Mouse (Mus musculus) liver, embryonic 15.5 days (tissue): ENCODE measurements around the gene Baz1a. TPM values are rescaled to one million over a fixed set of nuclear protein-coding genes. Genes with fewer than 3 reads are reported as not detected.

Experiments
- ATAC-seq: fragments of 200-750 bp; cut with Nextera tagmentation; 2 replicates; pipeline ENCODE4 v1.8.0; 2017; ENCODE audit warnings: moderate number of reproducible peaks, mild to moderate bottlenecking, moderate library complexity; ENCODE audit not compliant: insufficient read depth
- H3K27ac ChIP-seq: fragments of 300-500 bp; sonication (generic); replicated peaks from 2 replicates; pipeline ENCODE4 v1.5.1; 2015; ENCODE audit warnings: mild to moderate bottlenecking, inconsistent platforms
- H3K27me3 ChIP-seq: fragments of 300-500 bp; sonication (generic); 2 replicates; pipeline ENCODE4 v1.6.1; 2015; ENCODE audit warnings: mild to moderate bottlenecking, inconsistent platforms
- H3K36me3 ChIP-seq: fragments of 300-500 bp; sonication (generic); replicated peaks from 2 replicates; pipeline ENCODE4 v1.6.1; 2015; ENCODE audit warnings: moderate library complexity, mild to moderate bottlenecking, inconsistent platforms
- H3K4me1 ChIP-seq: fragments of 300-500 bp; sonication (generic); replicated peaks from 2 replicates; pipeline ENCODE4 v1.6.1; 2015; ENCODE audit warnings: inconsistent platforms
- H3K4me2 ChIP-seq: fragments of 300-500 bp; sonication (generic); 2 replicates; pipeline ENCODE4 v1.6.1; 2015; ENCODE audit warnings: moderate library complexity, mild to moderate bottlenecking, inconsistent platforms
- H3K4me3 ChIP-seq: fragments of 300-500 bp; sonication (generic); replicated peaks from 2 replicates; pipeline ENCODE4 v1.5.1; 2015; ENCODE audit warnings: mild to moderate bottlenecking, inconsistent platforms
- H3K9ac ChIP-seq: fragments of 300-500 bp; sonication (generic); 2 replicates; pipeline ENCODE4 v1.6.1; 2015; ENCODE audit warnings: moderate library complexity, mild to moderate bottlenecking, inconsistent platforms
- H3K9me3 ChIP-seq: fragments of 300-500 bp; sonication (generic); replicated peaks from 2 replicates; pipeline ENCODE4 v1.6.1; 2016; ENCODE audit warnings: inconsistent platforms
- WGBS: fragments of 180-500 bp; shearing (Covaris S2); methylation state at CpG from one replicate; pipeline ENCODE4 v1.1.7; 2015; ENCODE audit warnings: mixed read lengths; ENCODE audit not compliant: insufficient replicate concordance; 5-methylcytosine and 5-hydroxymethylcytosine counted together
- polyA plus RNA-seq: library from polyadenylated mRNA; unstranded; fragments of >200 nt; fragmentation: Nextera tagmentation; extraction: Ambion mirVana; gene quantifications from 2 replicates; pipeline ENCODE4 v1.2.1, GENCODE M21; 2015

The Baz1a gene
- polyA plus RNA-seq, result 28.8 and 32.2 TPM in 2 replicates

- no peak within 1 kb of the TSS for H3K4me2 ChIP-seq
- no peaks in the 10 kb centered on the region for H3K36me3 ChIP-seq
- H3K27ac ChIP-seq, result no peak within 1 kb of the TSS
- H3K9me3 ChIP-seq, result no peaks in the 10 kb centered on the region
- H3K9ac ChIP-seq, result no peak within 1 kb of the TSS
- H3K4me3 ChIP-seq, result no peak within 1 kb of the TSS
- 0 out of 2 replicates have a peak, but pooled peaks cover 6% of the 10 kb centered on the region for H3K4me1 ChIP-seq
- no peaks in the 10 kb centered on the region for H3K27me3 ChIP-seq
- WGBS, result 73% methylated on average over 6 of the region's 6 CpGs
- no peak for ATAC-seq
Observed at GRCm38 (mm10) chr12:55013626-55014398, at the start of gene Baz1a. TSS of gene Baz1a (minus strand) at chr12:55014348.

- Histone ChIP-seq H3K27ac (peak overlapping the region; percentile 39; the same call in 1 of the 2 replicates), H3K9ac (no peak overlapping the region), H3K4me1 (peaks cover 51% of the 10 kb centered on the region), H3K27me3 (no peaks in the 10 kb centered on the region), H3K4me2 (no peak overlapping the region), H3K36me3 (peaks cover 15% of the 10 kb centered on the region), H3K9me3 (no peaks in the 10 kb centered on the region), H3K4me3 (no peak overlapping the region)
- 81% methylated on average over 1 of the region's 1 CpGs for WGBS
- ATAC-seq, result no peak
Observed at GRCm38 (mm10) chr12:55062141-55062540, 48.0 kb upstream of the Baz1a start.

DNA sequence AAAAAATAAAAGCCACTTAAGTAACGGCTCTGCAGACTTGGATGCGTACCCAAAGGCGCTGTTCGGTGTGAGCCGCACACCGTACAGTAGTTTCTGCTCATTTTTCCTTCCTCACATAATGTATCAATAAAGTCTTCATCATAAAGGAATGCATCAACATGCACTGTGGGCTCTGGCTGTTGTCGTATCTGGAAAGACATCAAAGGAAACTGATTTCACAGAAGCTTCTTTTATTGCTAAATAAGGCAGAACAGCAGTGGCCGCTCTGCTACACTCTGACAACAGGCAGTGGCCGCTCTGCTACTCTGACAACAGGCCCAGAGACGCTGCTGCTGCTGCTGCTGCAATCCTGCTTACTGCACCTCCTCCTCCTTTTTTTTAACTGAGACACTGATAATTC is 46.9 kb upstream of the Baz1a start:
- ATAC-seq, result no peak
- H3K9me3 ChIP-seq, result no peaks in the 10 kb centered on the region
- H3K27ac ChIP-seq, result peak overlapping the region; percentile 83
- H3K4me3 ChIP-seq, result no peak overlapping the region
- WGBS, result 79% methylated on average over 10 of the region's 10 CpGs
- peak overlapping the region; percentile 17 for H3K4me2 ChIP-seq
- H3K27me3 ChIP-seq, result no peaks in the 10 kb centered on the region
- no peak overlapping the region for H3K9ac ChIP-seq
- peaks cover 60% of the 10 kb centered on the region for H3K4me1 ChIP-seq
- peaks cover 24% of the 10 kb centered on the region for H3K36me3 ChIP-seq

- Histone ChIP-seq H3K9me3 (no peaks in the 10 kb centered on the region), H3K4me2 (peak overlapping the region; percentile 17), H3K4me3 (no peak overlapping the region), H3K9ac (0 out of 2 replicates have a peak overlapping the region, but pooled peaks have one; percentile 26), H3K36me3 (peaks cover 24% of the 10 kb centered on the region), H3K27me3 (no peaks in the 10 kb centered on the region), H3K27ac (peak overlapping the region; percentile 83), H3K4me1 (peaks cover 60% of the 10 kb centered on the region)
- WGBS, result 22% methylated on average over 6 of the region's 6 CpGs
- peak; percentile 85 for ATAC-seq
Observed at GRCm38 (mm10) chr12:55060212-55060898, 46.2 kb upstream of the Baz1a start.

- peaks cover 24% of the 10 kb centered on the region for H3K36me3 ChIP-seq
- no peaks in the 10 kb centered on the region for H3K9me3 ChIP-seq
- no peak overlapping the region for H3K4me3 ChIP-seq
- WGBS, result 14% methylated on average over 3 of the region's 3 CpGs
- H3K9ac ChIP-seq, result peak overlapping the region; percentile 26; the same call in 1 of the 2 replicates
- H3K4me1 ChIP-seq, result peaks cover 66% of the 10 kb centered on the region
- peak overlapping the region; percentile 83 for H3K27ac ChIP-seq
- H3K4me2 ChIP-seq, result peak overlapping the region; percentile 17
- no peaks in the 10 kb centered on the region for H3K27me3 ChIP-seq
- peak; percentile 67 for ATAC-seq
Observed at GRCm38 (mm10) chr12:55059812-55060211, 45.7 kb upstream of the Baz1a start.

DNA sequence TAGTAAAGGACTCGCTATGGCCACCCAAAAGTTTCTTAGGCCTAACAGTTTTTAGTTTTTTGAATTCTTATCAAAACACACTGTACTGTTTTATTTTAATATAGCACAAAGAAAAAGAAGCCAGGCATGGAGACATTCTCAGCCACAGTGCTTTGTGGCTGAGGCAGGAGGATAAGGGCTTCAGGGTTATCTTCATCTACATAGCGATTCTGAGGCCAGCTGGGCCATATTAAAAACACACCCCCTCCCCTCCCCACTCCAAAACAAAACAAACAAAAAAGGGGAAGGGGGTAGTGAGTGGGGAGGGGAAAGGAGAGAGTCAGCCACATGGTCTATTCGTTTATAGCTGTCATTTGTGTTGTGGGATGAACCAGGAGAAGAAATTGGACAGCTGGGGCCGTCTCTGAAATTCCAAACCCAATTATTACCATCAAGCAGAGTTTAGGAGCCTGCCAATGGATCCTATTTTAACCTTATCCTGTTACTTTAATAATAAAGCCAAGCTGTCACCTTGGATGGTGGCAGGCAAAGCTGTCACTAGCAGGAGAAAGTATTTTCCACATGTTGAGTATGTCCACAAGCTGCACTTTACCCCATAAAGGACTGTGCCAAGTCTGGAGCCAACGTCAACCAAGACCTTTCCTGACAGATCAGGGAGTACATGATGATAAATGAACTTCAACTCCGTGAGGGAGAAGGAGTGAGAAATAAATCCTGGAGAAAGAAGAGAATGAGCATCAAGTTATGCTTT is 44.9 kb upstream of the Baz1a start:
- Histone ChIP-seq H3K4me2 (no peak overlapping the region), H3K4me1 (peaks cover 71% of the 10 kb centered on the region), H3K27ac (peak overlapping the region; percentile 83), H3K9ac (peak overlapping the region; percentile 26; the same call in 1 of the 2 replicates), H3K36me3 (peaks cover 21% of the 10 kb centered on the region), H3K4me3 (no peak overlapping the region), H3K27me3 (no peaks in the 10 kb centered on the region), H3K9me3 (no peaks in the 10 kb centered on the region)
- 58% methylated on average over 6 of the region's 6 CpGs for WGBS
- ATAC-seq, result no peak

GRCm38 (mm10) chr12:55056703-55057102 is 42.6 kb upstream of the Baz1a start:
- no peak for ATAC-seq
- Histone ChIP-seq H3K27ac (peak overlapping the region; percentile 59; the same call in 1 of the 2 replicates), H3K4me3 (no peak overlapping the region), H3K27me3 (no peaks in the 10 kb centered on the region), H3K36me3 (peaks cover 21% of the 10 kb centered on the region), H3K9ac (no peak overlapping the region), H3K4me1 (peaks cover 85% of the 10 kb centered on the region), H3K9me3 (no peaks in the 10 kb centered on the region), H3K4me2 (no peak overlapping the region)
- WGBS, result 72% methylated on average over 2 of the region's 2 CpGs

DNA sequence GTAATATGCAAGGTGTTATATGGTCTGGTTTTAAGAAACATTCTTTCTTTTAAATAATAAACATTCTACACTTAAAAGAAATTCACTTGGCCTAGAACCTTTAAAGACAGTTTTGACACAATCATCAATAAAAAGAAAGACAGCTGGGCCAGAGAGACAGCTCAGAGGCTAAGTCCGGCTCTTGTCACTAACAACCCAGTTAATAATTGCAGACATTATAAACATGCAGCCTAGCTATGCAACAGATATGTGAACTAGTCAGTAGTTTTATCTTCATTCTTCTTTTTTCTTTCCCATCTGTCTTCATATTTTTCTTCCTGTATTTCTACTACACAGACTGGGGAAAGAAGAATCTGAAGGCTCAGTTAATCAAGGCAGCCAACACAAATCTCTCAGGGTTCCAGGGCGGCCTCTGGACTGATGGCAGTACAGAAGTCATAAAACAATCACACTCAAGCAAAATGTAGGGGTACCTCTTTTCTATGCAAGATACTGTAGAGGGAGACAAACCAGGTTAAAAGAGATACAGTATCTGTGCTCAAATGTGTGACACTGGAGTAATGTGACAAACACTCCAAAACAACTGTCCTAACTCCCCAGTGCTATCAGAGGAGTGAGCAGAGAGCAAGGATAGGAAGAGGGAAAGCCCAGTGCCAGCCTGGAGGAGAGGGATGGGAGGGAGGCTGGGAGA is 40.5 kb upstream of the Baz1a start:
- no peak overlapping the region for H3K4me3 ChIP-seq
- ATAC-seq, result no peak
- 53% methylated on average over 2 of the region's 2 CpGs for WGBS
- no peaks in the 10 kb centered on the region for H3K27me3 ChIP-seq
- H3K4me1 ChIP-seq, result peaks cover 85% of the 10 kb centered on the region
- H3K4me2 ChIP-seq, result no peak overlapping the region
- H3K36me3 ChIP-seq, result peaks cover 21% of the 10 kb centered on the region
- peak overlapping the region; percentile 78 for H3K27ac ChIP-seq
- no peaks in the 10 kb centered on the region for H3K9me3 ChIP-seq
- H3K9ac ChIP-seq, result peak overlapping the region; percentile 2; the same call in 1 of the 2 replicates

DNA sequence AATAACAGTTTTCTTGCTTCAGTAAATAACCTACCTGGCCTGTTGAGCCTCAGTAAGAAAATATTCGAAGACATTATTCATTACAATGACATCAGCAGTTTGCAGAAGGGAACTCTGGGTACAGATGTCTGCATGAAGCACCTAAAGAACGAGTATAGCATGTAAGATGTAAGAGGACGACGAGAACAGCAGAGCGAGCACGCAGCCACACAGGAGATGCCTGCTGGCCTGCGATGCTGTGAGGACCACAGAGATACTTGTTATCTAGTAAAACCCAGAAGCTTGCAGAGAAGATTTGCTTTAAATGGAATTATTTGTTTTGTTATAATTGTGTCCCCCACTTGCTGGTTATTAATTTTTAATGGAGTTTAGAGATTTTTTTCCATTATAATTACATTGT is 39.1 kb upstream of the Baz1a start:
- ATAC-seq, result peak; percentile 64
- Histone ChIP-seq H3K4me2 (peak overlapping the region; percentile 33; the same call in 1 of the 2 replicates), H3K4me1 (peaks cover 74% of the 10 kb centered on the region), H3K9ac (no peak overlapping the region), H3K27ac (peak overlapping the region; percentile 96), H3K36me3 (peaks cover 16% of the 10 kb centered on the region), H3K9me3 (no peaks in the 10 kb centered on the region), H3K27me3 (no peaks in the 10 kb centered on the region), H3K4me3 (no peak overlapping the region)
- WGBS, result 28% methylated on average over 7 of the region's 7 CpGs
